In the genomic region with DNA sequence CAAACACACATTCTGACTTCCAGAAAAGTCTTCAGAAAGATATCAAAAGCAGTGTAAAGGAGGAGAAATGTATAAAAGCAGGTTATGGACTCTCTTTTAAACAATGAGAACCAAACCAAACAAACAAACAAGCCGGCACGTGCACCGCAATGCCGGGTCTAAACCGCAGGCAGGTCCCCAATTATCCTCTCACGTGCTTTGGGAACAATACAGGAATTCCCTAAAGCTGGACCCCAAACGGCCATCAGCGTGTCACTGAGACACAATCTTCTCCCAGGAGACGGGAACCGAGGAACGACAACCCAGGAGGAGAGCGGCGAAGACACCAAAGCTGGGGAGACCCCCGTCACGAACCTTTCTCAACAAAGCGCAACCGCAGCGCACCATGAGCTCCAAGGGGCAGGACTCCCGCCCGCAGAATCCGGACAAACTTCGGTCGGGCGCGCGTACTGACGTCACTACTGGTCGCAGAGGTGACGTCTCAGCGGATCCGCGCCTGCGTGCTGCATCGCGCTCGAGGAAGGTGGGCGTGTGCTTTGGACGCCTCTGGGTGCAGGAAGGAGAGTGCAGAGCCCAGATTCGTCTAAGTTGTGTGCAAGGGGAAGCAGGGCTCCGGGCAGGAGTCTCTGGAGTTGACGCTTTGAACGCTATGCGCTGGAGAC, we compare ENCODE assay signal across 8 mouse cellular contexts. TPM values are rescaled to one million over a fixed set of nuclear protein-coding genes. Genes with fewer than 3 reads are reported as not detected.
DNase-seq lines count a peak whose midpoint lies in the region; ATAC-seq and TF ChIP-seq lines count a peak whose summit lies in the region.

A gene (minus strand): TSS at position 460 of the 662 bp plus-strand sequence.

- H3K9me3 ChIP-seq in hindbrain, postnatal 0 days (ENCODE audit: low read length) = no peaks in the 10 kb centered on the region

- peak within 1 kb of the TSS; percentile 58 for H3K9ac ChIP-seq in hindbrain, postnatal 0 days (replicated peaks; ENCODE audit: low read length)

- no peaks in the 10 kb centered on the region for H3K4me1 ChIP-seq in hindbrain, postnatal 0 days (ENCODE audit: insufficient read depth, low read length)

- TF ChIP-seq CTCF in hindbrain, postnatal 0 days (IDR thresholded peaks at IDR 0.05; ENCODE audit: low read depth) = no peak

- peaks cover 5% of the 10 kb centered on the region for H3K36me3 ChIP-seq in hindbrain, postnatal 0 days (ENCODE audit: insufficient read depth, low read length)

- H3K27ac ChIP-seq in hindbrain, postnatal 0 days = peak within 1 kb of the TSS; percentile 12

- H3K4me3 ChIP-seq in hindbrain, postnatal 0 days (ENCODE audit: low read length) = peak within 1 kb of the TSS; percentile 59

- ATAC-seq in hindbrain, postnatal 0 days = peak; percentile 100

- WGBS in hindbrain, postnatal 0 days = under 1% methylated on average over 43 of the region's 43 CpGs

- peak within 1 kb of the TSS; percentile 78 for H3K4me2 ChIP-seq in hindbrain, postnatal 0 days (ENCODE audit: low read depth, low read length)

- no peaks in the 10 kb centered on the region for H3K27me3 ChIP-seq in hindbrain, postnatal 0 days (ENCODE audit: insufficient read depth, low read length)

- DNase-seq in adrenal gland, adult (ENCODE audit: inconsistent age in 2 of 2, low spot score in 1 of 2) = peak; percentile 93 to 98
- DNase-seq in embryo, embryonic 10 days (ENCODE audit: low spot score) = peak; percentile 98
- DNase-seq in gastrocnemius, adult 8-10 months (ENCODE audit: low spot score in 2 of 2) = peak; percentile 65 to 78
- peak; percentile 97 for DNase-seq in hindbrain, postnatal 0 days (ENCODE audit: low spot score)
- peak; percentile 93 for DNase-seq in left cerebral cortex, adult 18-20 months (ENCODE audit: low spot score in 2 of 2)
- peak; percentile 95 to 96 for DNase-seq in lung, postnatal 4 days
- DNase-seq in retina, postnatal 1 day = peak; percentile 96
- DNase-seq in thymus, postnatal 4 days = peak; percentile 94

RNA-seq across cellular contexts. Expression of the gene that starts here (rescaled TPM):
- total RNA-seq in gastrocnemius, adult 8-10 months (2022) = 10 to 100 TPM in 1 of 4 experiments, 1 to 10 TPM in 3; 6.7 to 10.0 (median 7.6) TPM
- 12.3 and 18.4 TPM in 2 replicates for total RNA-seq in hindbrain, postnatal 0 days (2014; rRNA removed)
- 13.8 and 14.6 TPM in 2 replicates for polyA plus RNA-seq in hindbrain, postnatal 0 days (2015; fragmentation: Nextera tagmentation; extraction: Ambion mirVana)
- total RNA-seq in left cerebral cortex, adult 18-20 months (2021) = 1 to 10 TPM; 9.4 to 9.7 TPM

Comparison
In these comparisons a context has a peak if more than half of its experiments do, and no peak if none do; other contexts are left out.
1. Peak in every context shown above with its lines: DNase-seq, ATAC-seq, H3K4me3 ChIP-seq and H3K27ac ChIP-seq.